Mouse (Mus musculus): ENCODE measurements around the gene Fam89a. TPM values are rescaled to one million over a fixed set of nuclear protein-coding genes. Genes with fewer than 3 reads are reported as not detected.

The Fam89a gene
- total RNA-seq, 1 experiment from 2014 or later: 0.24 TPM

Other genes with a start within 250 kb of the Fam89a start
- gene Cog2, start 231.1 kb downstream of the Fam89a start, total RNA-seq (2021): 37.2 and 50.2 TPM in 2 replicates
- 1.7 and 9.7 TPM in 2 replicates for gene Agt, start 182.1 kb downstream of the Fam89a start, total RNA-seq (2021)
- 0.91 TPM in 1 of 2 replicates, not detected in the other for gene Capn9, start 175.7 kb downstream of the Fam89a start, total RNA-seq (2021)
- 41.0 and 46.1 TPM in 2 replicates for gene 2310022B05Rik, start 88.5 kb downstream of the Fam89a start, total RNA-seq (2021)
- 44.7 and 55.0 TPM in 2 replicates for gene Ttc13, start 29.8 kb downstream of the Fam89a start, total RNA-seq (2021)
- 13.8 and 14.6 TPM in 2 replicates for gene Arv1, start 29.7 kb downstream of the Fam89a start, total RNA-seq (2021)
- 2.2 and 3.0 TPM in 2 replicates for gene Trim67, start 41.3 kb upstream of the Fam89a start, total RNA-seq (2021)
- 109 and 119 TPM in 2 replicates for gene Gnpat, start 111.2 kb upstream of the Fam89a start, total RNA-seq (2021)
- gene 2810004N23Rik, start 111.3 kb upstream of the Fam89a start, total RNA-seq (2021): 35.2 and 41.4 TPM in 2 replicates
- gene Exoc8, start 145.9 kb upstream of the Fam89a start, total RNA-seq (2021): 25.2 and 27.7 TPM in 2 replicates
- gene Sprtn, start 146.1 kb upstream of the Fam89a start, total RNA-seq (2021): 19.7 and 24.1 TPM in 2 replicates
- 57.5 and 57.6 TPM in 2 replicates for gene Egln1, start 197.5 kb upstream of the Fam89a start, total RNA-seq (2021)